Mouse (Mus musculus) forebrain, embryonic 14.5 days (tissue): ENCODE data around the gene Tmem179b. TPM values are rescaled to one million over a fixed set of nuclear protein-coding genes. Genes with fewer than 3 reads are reported as not detected.

Experiments used
- ATAC-seq: fragments of 200-750 bp; cut with Nextera tagmentation; 2 replicates; pipeline ENCODE4 v1.8.0; 2017; ENCODE audit warnings: mild to moderate bottlenecking, moderate library complexity
- DNase-seq: peaks from one replicate; pipeline ENCODE4 v3.0.0-alpha.2; 2015; ENCODE audit warnings: low spot score
- H3K27ac ChIP-seq: fragments of 300-500 bp; sonication (generic); 2 replicates; pipeline ENCODE4 v1.5.1; 2014; ENCODE audit warnings: low read depth, mild to moderate bottlenecking, control low read depth, low read length, moderate library complexity
- H3K27me3 ChIP-seq: fragments of 300-500 bp; sonication (generic); replicated peaks from 2 replicates; pipeline ENCODE4 v1.6.1; 2014; ENCODE audit warnings: low read length, control low read depth, mixed read lengths; ENCODE audit not compliant: control insufficient read depth, insufficient read depth
- H3K36me3 ChIP-seq: fragments of 300-500 bp; sonication (generic); 2 replicates; pipeline ENCODE4 v1.6.1; 2014; ENCODE audit warnings: low read length, control low read depth; ENCODE audit not compliant: control insufficient read depth, insufficient read depth
- H3K4me1 ChIP-seq: fragments of 300-500 bp; sonication (generic); 2 replicates; pipeline ENCODE4 v1.6.1; 2014; ENCODE audit warnings: antibody characterized with exemption, low read length, control low read depth; ENCODE audit not compliant: control insufficient read depth, insufficient read depth
- H3K4me2 ChIP-seq: fragments of 300-500 bp; sonication (generic); 2 replicates; pipeline ENCODE4 v1.6.1; 2014; ENCODE audit warnings: mild to moderate bottlenecking, control low read depth, low read length
- H3K4me3 ChIP-seq: fragments of 300-500 bp; sonication (generic); 2 replicates; pipeline ENCODE4 v1.5.1; 2014; ENCODE audit warnings: low read depth, low read length, control low read depth
- H3K9ac ChIP-seq: fragments of 300-500 bp; sonication (generic); 2 replicates; pipeline ENCODE4 v1.6.1; 2014; ENCODE audit warnings: mild to moderate bottlenecking, low read length, control low read depth, moderate library complexity
- H3K9me3 ChIP-seq: fragments of 300-500 bp; sonication (generic); replicated peaks from 2 replicates; pipeline ENCODE4 v1.6.1; 2016; ENCODE audit warnings: low read length, control low read depth, mixed read lengths; ENCODE audit not compliant: control insufficient read depth
- WGBS: fragments of 180-500 bp; shearing (Covaris S2); extraction: QIAGEN DNeasy Blood & Tissue Kit; methylation state at CpG from one replicate; pipeline ENCODE4 v1.1.7; 2014; 5-methylcytosine and 5-hydroxymethylcytosine counted together
- polyA plus RNA-seq: library from polyadenylated mRNA; unstranded; fragments of >200 nt; fragmentation: Nextera tagmentation; extraction: Ambion mirVana; gene quantifications from 2 replicates; pipeline ENCODE4 v1.2.1, GENCODE M21; 2014

Gene Tmem179b
- polyA plus RNA-seq, 1 experiment from 2014 or later = 41.4 TPM

- Histone ChIP-seq H3K4me2 (no peak overlapping the region), H3K27me3 (no peaks in the 10 kb centered on the region), H3K4me3 (no peak overlapping the region), H3K36me3 (peaks cover 63% of the 10 kb centered on the region), H3K27ac (no peak overlapping the region), H3K9me3 (peaks cover 7% of the 10 kb centered on the region; the same call in 1 of the 2 replicates), H3K4me1 (no peaks in the 10 kb centered on the region), H3K9ac (no peak overlapping the region)
- 97% methylated on average over 4 of the region's 4 CpGs for WGBS
- DNase-seq (no peak), ATAC-seq (no peak)
Observed at GRCm38 (mm10) chr19:8763276-8763675, 11.0 kb downstream of the Tmem179b start.

DNA sequence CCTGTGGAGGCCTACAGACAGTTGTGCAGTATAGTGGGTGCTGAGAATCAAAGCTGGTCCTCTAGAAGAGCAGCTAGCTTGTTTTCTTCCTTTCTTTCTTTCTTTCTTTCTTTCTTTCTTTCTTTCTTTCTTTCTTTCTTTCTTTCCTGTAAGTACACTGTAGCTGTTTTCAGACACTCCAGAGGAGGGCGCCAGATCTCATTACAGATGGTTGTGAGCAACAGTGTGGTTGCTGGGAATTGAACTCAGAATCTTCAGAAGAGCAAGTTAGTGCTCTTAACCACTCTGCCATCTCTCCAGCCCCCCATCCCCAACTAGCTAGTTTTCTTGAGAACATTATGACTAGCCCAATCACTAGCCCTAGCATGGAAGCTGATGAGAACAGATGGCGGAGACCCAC lies 13.5 kb downstream of the Tmem179b start:
- no peak for ATAC-seq
- Histone ChIP-seq H3K4me3 (no peak overlapping the region), H3K36me3 (peaks cover 38% of the 10 kb centered on the region), H3K9me3 (peaks cover 7% of the 10 kb centered on the region; the same call in 1 of the 2 replicates), H3K27me3 (no peaks in the 10 kb centered on the region), H3K9ac (no peak overlapping the region), H3K4me1 (peaks cover 8% of the 10 kb centered on the region; the same call in 1 of the 2 replicates), H3K4me2 (no peak overlapping the region), H3K27ac (no peak overlapping the region)
- no peak for DNase-seq
- 89% methylated on average over 2 of the region's 2 CpGs for WGBS

GRCm38 (mm10) chr19:8758899-8759298 lies 15.4 kb downstream of the Tmem179b start:
- Histone ChIP-seq H3K9ac (no peak overlapping the region), H3K4me2 (0 out of 2 replicates have a peak overlapping the region, but pooled peaks have one; percentile 84)
- 95% methylated on average over 2 of the region's 2 CpGs for WGBS

DNA sequence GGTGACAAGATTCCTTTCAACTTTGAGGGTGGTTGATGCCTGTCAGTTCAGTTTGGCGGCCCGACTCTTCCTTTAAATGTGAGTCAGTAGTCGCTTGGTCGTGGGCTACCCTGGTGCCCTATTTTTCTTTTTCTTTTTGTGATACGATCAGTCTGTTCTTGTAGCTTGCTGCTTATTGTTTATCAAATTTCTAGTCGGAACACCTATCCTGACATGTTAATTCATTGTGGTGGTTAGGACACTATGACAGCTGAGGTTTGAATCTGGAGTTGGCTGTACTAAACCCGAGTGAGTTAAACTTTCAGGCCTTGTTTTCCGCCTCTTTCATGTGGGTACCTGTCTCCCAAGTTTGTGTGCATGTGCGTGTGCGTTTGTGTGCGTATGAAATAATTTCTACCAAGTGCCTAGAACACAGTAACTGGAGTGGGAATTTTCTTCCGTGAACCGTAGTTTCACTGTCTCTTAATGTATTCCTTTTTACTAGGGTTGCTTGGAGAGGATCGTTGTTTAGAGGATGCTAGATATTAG lies 16.7 kb downstream of the Tmem179b start:
- Histone ChIP-seq H3K27ac (peak overlapping the region; percentile 82; the same call in 1 of the 2 replicates), H3K4me1 (peaks cover 8% of the 10 kb centered on the region; the same call in 1 of the 2 replicates), H3K27me3 (no peaks in the 10 kb centered on the region), H3K4me2 (peak overlapping the region; percentile 84), H3K9me3 (no peaks in the 10 kb centered on the region), H3K36me3 (peaks cover 34% of the 10 kb centered on the region), H3K4me3 (peak overlapping the region; percentile 97), H3K9ac (peak overlapping the region; percentile 94)
- ATAC-seq = no peak
- WGBS = 7% methylated on average over 14 of the region's 14 CpGs
- no peak for DNase-seq

More at GRCm38 (mm10) chr19:8758899-8759298, 15.4 kb downstream of the Tmem179b start:
- peaks cover 35% of the 10 kb centered on the region for H3K36me3 ChIP-seq
- ATAC-seq (no peak), DNase-seq (no peak)
- no peak overlapping the region for H3K4me3 ChIP-seq
- no peaks in the 10 kb centered on the region for H3K27me3 ChIP-seq
- H3K9me3 ChIP-seq = no peaks in the 10 kb centered on the region
- H3K27ac ChIP-seq = no peak overlapping the region
- peaks cover 8% of the 10 kb centered on the region; the same call in 1 of the 2 replicates for H3K4me1 ChIP-seq

GRCm38 (mm10) chr19:8756635-8757387 lies 17.5 kb downstream of the Tmem179b start, which contains the start of gene Nxf1:
Gene Nxf1 (plus strand): TSS chr19:8757073.
- under 1% methylated on average over 75 of the region's 75 CpGs for WGBS
- Histone ChIP-seq H3K27me3 (no peaks in the 10 kb centered on the region), H3K4me3 (peak within 1 kb of the TSS; percentile 97), H3K9me3 (no peaks in the 10 kb centered on the region), H3K4me2 (peak within 1 kb of the TSS; percentile 84), H3K9ac (peak within 1 kb of the TSS; percentile 94), H3K27ac (peak within 1 kb of the TSS; percentile 82), H3K4me1 (peaks cover 8% of the 10 kb centered on the region; the same call in 1 of the 2 replicates), H3K36me3 (peaks cover 35% of the 10 kb centered on the region)
- ATAC-seq (peak; percentile 96), DNase-seq (peak; percentile 96)

GRCm38 (mm10) chr19:8755652-8756051 lies 18.6 kb downstream of the Tmem179b start:
- 85% methylated on average over 3 of the region's 3 CpGs for WGBS
- H3K4me3 ChIP-seq = no peak overlapping the region
- no peak for DNase-seq

GRCm38 (mm10) chr19:8747368-8747767 lies 26.9 kb downstream of the Tmem179b start:
- Histone ChIP-seq H3K9me3 (no peaks in the 10 kb centered on the region), H3K4me2 (no peak overlapping the region), H3K9ac (no peak overlapping the region), H3K4me1 (peaks cover 5% of the 10 kb centered on the region), H3K27me3 (no peaks in the 10 kb centered on the region), H3K27ac (no peak overlapping the region), H3K36me3 (peaks cover 93% of the 10 kb centered on the region), H3K4me3 (no peak overlapping the region)
- 74% methylated on average over 2 of the region's 2 CpGs for WGBS
- ATAC-seq (no peak), DNase-seq (no peak)

More at GRCm38 (mm10) chr19:8755652-8756051, 18.6 kb downstream of the Tmem179b start:
- ATAC-seq = no peak
- no peaks in the 10 kb centered on the region for H3K9me3 ChIP-seq
- H3K9ac ChIP-seq = no peak overlapping the region
- H3K27me3 ChIP-seq = no peaks in the 10 kb centered on the region
- H3K4me2 ChIP-seq = peak overlapping the region; percentile 84; the same call in 1 of the 2 replicates
- H3K36me3 ChIP-seq = peaks cover 45% of the 10 kb centered on the region
- no peak overlapping the region for H3K27ac ChIP-seq
- peaks cover 8% of the 10 kb centered on the region; the same call in 1 of the 2 replicates for H3K4me1 ChIP-seq

- 98% methylated on average over 1 of the region's 1 CpGs for WGBS
- H3K4me2 ChIP-seq = no peak overlapping the region
- no peaks in the 10 kb centered on the region for H3K9me3 ChIP-seq
- H3K4me3 ChIP-seq = no peak overlapping the region
- H3K36me3 ChIP-seq = peaks cover 79% of the 10 kb centered on the region
- H3K9ac ChIP-seq = no peak overlapping the region
- peaks cover 14% of the 10 kb centered on the region for H3K4me1 ChIP-seq
- no peak overlapping the region for H3K27ac ChIP-seq
- H3K27me3 ChIP-seq = no peaks in the 10 kb centered on the region
- ATAC-seq (no peak), DNase-seq (no peak)
Observed at GRCm38 (mm10) chr19:8745382-8745781, 28.9 kb downstream of the Tmem179b start.

DNA sequence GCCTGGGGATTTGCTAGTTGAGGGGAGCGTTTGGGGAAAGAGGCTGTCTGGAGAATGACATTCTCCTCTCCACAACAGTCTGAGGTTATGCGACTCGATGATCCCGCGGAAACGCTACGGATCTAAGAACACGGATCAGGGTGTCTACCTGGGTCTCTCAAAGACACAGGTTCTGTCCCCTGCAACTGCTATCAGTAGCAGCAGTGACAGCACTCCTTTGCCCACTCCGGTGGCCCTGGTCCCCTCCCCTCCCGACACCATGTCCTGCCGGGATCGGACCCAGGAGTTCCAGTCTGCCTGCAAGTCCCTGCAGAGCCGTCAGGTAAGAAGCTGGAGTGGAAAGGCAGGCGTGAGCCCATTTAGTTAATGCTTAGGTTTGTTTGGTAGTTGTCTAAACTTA lies 32.1 kb downstream of the Tmem179b start:
- ATAC-seq = no peak
- 23% methylated on average over 14 of the region's 14 CpGs for WGBS
- H3K9ac ChIP-seq = peak overlapping the region; percentile 84
- H3K4me2 ChIP-seq = peak overlapping the region; percentile 96
- peak overlapping the region; percentile 92; the same call in 1 of the 2 replicates for H3K27ac ChIP-seq
- H3K27me3 ChIP-seq = no peaks in the 10 kb centered on the region
- no peak for DNase-seq
- H3K9me3 ChIP-seq = no peaks in the 10 kb centered on the region
- peak overlapping the region; percentile 69 for H3K4me3 ChIP-seq
- H3K4me1 ChIP-seq = peaks cover 14% of the 10 kb centered on the region
- peaks cover 78% of the 10 kb centered on the region for H3K36me3 ChIP-seq
